Mouse (Mus musculus): Measurements from ENCODE around the gene Camta1. TPM values are rescaled to one million over a fixed set of nuclear protein-coding genes. Genes with fewer than 3 reads are reported as not detected.

The Camta1 gene
- polyA plus RNA-seq, 1 experiment from 2014 or later: 78.7 TPM

DNA sequence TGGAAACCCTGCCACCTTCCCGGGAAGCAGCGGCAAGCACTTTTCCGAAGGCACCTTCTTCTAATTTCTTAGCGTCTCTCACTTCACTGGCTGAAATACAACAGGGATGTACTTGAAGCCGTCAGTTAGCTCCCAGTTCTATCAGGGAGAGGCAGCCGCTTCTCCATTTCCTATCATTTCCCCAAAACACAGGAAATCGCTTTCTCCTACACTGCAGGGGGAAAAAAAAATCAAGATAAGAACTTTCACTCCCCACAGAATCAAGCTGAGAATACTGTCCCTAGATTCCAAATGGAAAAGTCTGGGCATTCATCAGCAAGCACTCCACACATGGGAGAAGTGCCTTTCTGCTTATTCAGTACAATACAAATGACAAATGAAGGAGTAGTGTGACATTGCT is 2.4 kb downstream of the Camta1 start:
- Histone ChIP-seq H3K9ac (no peak overlapping the region), H3K9me3 (no peaks in the 10 kb centered on the region), H3K27ac (no peak overlapping the region), H3K4me3 (no peak overlapping the region), H3K36me3 (no peaks in the 10 kb centered on the region), H3K4me2 (no peak overlapping the region), H3K27me3 (no peaks in the 10 kb centered on the region), H3K4me1 (peaks cover 26% of the 10 kb centered on the region)
- ATAC-seq (ENCODE audit: borderline replicate concordance, extremely low read depth, low FRiP score, low TSS enrichment): no peak
- 62% methylated on average over 7 of the region's 7 CpGs for WGBS

DNA sequence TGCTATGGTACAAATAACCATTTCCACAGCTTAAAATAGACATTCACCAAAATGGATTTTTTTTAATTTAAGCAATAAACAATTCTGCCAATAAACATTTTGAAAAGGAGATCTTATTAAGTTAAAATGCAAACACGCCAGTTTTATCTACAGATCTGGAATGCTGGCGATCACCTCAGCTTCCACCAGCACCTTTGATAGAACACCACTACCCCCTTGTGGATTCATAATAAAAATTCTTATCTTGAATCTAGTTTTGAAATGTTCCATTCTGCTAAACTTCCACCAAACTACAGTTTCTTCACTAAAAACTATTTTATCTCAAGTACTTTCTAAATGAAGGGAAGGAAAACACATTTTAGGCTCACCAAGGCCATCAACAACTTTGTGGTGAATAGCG is 7.7 kb downstream of the Camta1 start:
- no peak overlapping the region for H3K4me3 ChIP-seq
- no peaks in the 10 kb centered on the region for H3K4me1 ChIP-seq
- H3K4me2 ChIP-seq: no peak overlapping the region
- H3K27me3 ChIP-seq: no peaks in the 10 kb centered on the region
- no peaks in the 10 kb centered on the region for H3K9me3 ChIP-seq
- WGBS: 52% methylated on average over 3 of the region's 3 CpGs
- H3K9ac ChIP-seq: no peak overlapping the region
- ATAC-seq (ENCODE audit: borderline replicate concordance, extremely low read depth, low FRiP score, low TSS enrichment): no peak
- no peaks in the 10 kb centered on the region for H3K36me3 ChIP-seq
- H3K27ac ChIP-seq: no peak overlapping the region

DNA sequence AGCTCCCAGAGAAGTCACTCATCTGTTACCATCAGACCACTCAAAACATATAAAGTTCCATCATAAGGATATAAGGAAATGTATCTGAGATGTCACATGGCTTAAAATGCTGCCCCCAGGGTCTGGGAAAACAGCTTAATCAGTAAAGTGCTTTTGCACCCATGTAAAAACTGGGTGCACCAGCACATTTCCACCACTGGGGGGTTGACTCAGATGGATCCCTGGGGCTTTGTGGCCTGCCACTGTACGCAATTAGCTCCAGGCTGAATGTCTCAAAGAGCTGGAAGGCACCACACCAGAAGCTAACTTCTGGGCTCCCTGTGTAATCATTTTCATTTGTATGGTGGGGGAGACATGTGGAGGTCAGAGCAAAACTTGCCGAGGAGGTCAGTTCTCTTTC is 10.5 kb downstream of the Camta1 start:
- 50% methylated on average over 2 of the region's 2 CpGs for WGBS
- Histone ChIP-seq H3K9ac (no peak overlapping the region), H3K27ac (no peak overlapping the region), H3K4me3 (no peak overlapping the region), H3K4me2 (no peak overlapping the region), H3K4me1 (no peaks in the 10 kb centered on the region), H3K9me3 (no peaks in the 10 kb centered on the region), H3K27me3 (no peaks in the 10 kb centered on the region), H3K36me3 (no peaks in the 10 kb centered on the region)
- ATAC-seq (ENCODE audit: borderline replicate concordance, extremely low read depth, low FRiP score, low TSS enrichment): no peak

DNA sequence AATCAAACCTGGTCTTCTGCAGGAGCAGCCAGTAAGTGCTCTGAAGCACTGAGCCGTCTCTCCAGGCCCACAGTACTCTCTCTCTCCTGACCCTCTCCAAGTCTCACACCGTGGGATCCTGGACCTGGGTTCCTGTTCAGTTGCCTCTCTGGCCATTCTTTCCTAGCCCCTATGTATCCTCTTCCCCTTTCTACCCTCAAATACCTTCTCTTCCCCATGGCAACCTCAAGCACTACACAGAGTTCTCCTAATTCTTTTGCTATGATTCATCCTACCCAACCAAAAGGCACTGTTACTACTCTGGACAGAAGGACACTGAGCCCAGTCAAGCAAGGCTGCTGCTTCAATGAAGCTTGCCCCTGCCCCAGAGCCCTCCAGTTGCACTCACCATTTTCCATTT is 19.1 kb downstream of the Camta1 start:
- no peak overlapping the region for H3K4me2 ChIP-seq
- peaks cover 10% of the 10 kb centered on the region; the same call in 1 of the 2 replicates for H3K4me1 ChIP-seq
- no peak; the same call in 1 of the 2 replicates for ATAC-seq (ENCODE audit: borderline replicate concordance, extremely low read depth, low FRiP score, low TSS enrichment)
- no peaks in the 10 kb centered on the region for H3K27me3 ChIP-seq
- H3K9me3 ChIP-seq: no peaks in the 10 kb centered on the region
- no peak overlapping the region for H3K9ac ChIP-seq
- WGBS: 51% methylated on average over 2 of the region's 2 CpGs
- no peak overlapping the region for H3K4me3 ChIP-seq
- H3K36me3 ChIP-seq: no peaks in the 10 kb centered on the region
- no peak overlapping the region for H3K27ac ChIP-seq

DNA sequence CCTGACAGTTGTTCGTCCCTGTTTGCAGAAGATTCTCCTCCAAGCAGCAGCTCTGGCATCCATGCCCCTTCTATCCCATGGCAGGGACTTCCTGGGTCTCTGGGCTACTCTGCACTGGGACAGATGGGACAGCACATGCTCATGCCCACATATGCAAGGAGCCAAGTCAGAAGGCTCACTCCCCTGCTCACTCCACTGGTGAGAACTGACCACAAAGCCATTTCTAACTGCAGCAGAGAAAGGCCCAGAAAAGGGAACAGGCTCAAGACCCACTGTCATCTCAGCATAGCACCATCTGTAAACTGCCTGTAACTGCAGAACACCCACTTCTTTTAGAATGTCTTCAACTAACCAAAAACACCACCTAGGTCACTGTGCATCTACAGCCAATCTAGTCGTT is 23.2 kb downstream of the Camta1 start:
- no peak overlapping the region for H3K4me3 ChIP-seq
- 60% methylated on average over 2 of the region's 2 CpGs for WGBS
- no peak overlapping the region for H3K9ac ChIP-seq
- no peak overlapping the region for H3K27ac ChIP-seq
- no peaks in the 10 kb centered on the region for H3K36me3 ChIP-seq
- H3K4me1 ChIP-seq: peaks cover 10% of the 10 kb centered on the region; the same call in 1 of the 2 replicates
- H3K4me2 ChIP-seq: no peak overlapping the region
- no peaks in the 10 kb centered on the region for H3K27me3 ChIP-seq
- no peaks in the 10 kb centered on the region for H3K9me3 ChIP-seq
- ATAC-seq (ENCODE audit: borderline replicate concordance, extremely low read depth, low FRiP score, low TSS enrichment): no peak

DNA sequence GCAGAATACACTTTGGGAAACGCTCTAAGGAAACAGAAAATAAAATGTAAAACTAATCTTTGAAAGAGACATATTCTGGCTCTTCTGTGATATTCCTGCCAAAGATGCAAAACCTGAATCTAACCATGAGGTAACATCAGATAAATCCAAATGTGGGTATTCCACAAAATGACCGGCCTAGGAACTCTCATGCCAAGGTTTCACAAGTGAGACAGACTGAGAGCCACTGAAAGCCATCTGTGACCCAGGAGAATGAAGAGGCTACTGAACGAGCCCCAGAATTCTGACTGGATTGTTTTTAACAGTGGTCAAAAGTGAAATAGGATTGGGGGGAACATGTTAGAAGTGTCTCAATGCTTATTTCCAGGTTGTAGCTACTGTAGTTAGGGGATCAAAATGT is 25.8 kb downstream of the Camta1 start:
- Histone ChIP-seq H3K9me3 (no peaks in the 10 kb centered on the region), H3K4me2 (no peak overlapping the region), H3K36me3 (no peaks in the 10 kb centered on the region), H3K27me3 (no peaks in the 10 kb centered on the region), H3K9ac (no peak overlapping the region), H3K4me3 (no peak overlapping the region), H3K27ac (no peak overlapping the region), H3K4me1 (no peaks in the 10 kb centered on the region; the same call in 1 of the 2 replicates)
- no peak for ATAC-seq (ENCODE audit: borderline replicate concordance, extremely low read depth, low FRiP score, low TSS enrichment)
- WGBS: 87% methylated on average over 3 of the region's 3 CpGs

DNA sequence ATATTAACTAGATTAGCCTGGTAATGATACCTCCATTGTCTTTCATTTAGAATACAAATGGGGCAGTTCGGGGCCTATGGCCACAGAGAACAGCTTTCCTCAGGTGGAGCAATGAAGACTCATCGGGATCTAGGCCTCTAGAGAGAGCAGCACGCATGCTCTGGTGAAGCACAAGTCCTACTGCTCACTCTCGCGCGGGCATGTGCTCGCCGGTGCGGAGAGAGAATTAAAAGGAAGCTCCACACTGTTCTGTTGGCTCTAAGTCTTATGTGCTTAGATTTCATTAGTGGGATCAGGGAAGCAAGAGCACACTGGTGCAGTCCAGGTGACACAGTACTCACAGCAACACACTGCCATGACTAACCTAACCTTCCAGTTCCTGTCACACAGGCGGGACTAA is 27.1 kb downstream of the Camta1 start:
- Histone ChIP-seq H3K4me3 (no peak overlapping the region), H3K9me3 (no peaks in the 10 kb centered on the region), H3K27me3 (no peaks in the 10 kb centered on the region), H3K36me3 (no peaks in the 10 kb centered on the region), H3K9ac (no peak overlapping the region), H3K4me1 (no peaks in the 10 kb centered on the region), H3K4me2 (no peak overlapping the region), H3K27ac (no peak overlapping the region)
- ATAC-seq (ENCODE audit: borderline replicate concordance, extremely low read depth, low FRiP score, low TSS enrichment): no peak
- WGBS: 94% methylated on average over 10 of the region's 10 CpGs

DNA sequence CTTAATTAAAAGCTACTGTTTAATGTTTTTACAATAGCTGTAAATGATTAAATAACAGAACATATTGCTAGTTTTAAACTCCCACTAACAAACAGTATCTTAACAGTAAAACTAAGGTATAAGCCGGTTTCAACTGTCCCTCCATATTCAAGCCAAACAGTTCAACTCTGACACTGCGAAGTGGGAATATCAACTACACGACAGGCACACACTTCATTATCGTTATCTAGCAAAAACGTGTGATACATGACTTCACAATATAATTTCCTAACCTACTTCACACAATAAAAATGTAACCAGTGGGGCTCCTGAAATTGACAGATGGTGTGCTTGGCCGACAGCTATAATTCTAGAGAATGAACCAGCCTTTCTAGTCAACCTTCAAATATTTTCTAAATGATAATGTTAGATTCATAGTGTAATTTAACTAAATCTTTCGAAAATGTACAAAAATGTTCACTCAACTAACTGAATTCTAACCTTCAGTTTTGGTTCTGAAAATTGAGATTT is 27.7 kb downstream of the Camta1 start:
- no peak overlapping the region for H3K27ac ChIP-seq
- ATAC-seq (ENCODE audit: borderline replicate concordance, extremely low read depth, low FRiP score, low TSS enrichment): no peak
- H3K4me3 ChIP-seq: no peak overlapping the region
- H3K4me1 ChIP-seq: no peaks in the 10 kb centered on the region
- H3K9me3 ChIP-seq: no peaks in the 10 kb centered on the region
- WGBS: 77% methylated on average over 7 of the region's 7 CpGs
- no peak overlapping the region for H3K9ac ChIP-seq
- no peak overlapping the region for H3K4me2 ChIP-seq
- H3K36me3 ChIP-seq: no peaks in the 10 kb centered on the region
- H3K27me3 ChIP-seq: no peaks in the 10 kb centered on the region

DNA sequence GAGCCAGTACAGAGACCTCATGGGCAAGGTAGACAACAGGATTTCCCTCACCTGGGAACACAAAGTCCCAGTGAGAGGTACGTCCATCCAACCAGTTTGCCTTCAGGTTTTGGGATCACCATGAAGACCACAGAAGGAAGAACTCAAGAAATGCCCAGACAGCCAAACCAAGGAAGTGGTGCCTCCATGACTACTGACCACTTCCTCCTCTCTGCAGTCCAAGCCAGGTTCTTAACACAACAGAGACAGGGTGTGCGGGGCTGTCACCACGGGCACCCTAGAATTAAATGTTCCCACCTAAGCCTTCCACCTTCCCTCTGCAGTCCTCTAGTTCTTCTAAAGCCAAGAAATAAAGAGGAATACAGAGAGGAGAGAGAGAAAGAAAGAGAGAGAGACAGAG is 33.8 kb downstream of the Camta1 start:
- no peaks in the 10 kb centered on the region for H3K36me3 ChIP-seq
- H3K27me3 ChIP-seq: no peaks in the 10 kb centered on the region
- ATAC-seq (ENCODE audit: borderline replicate concordance, extremely low read depth, low FRiP score, low TSS enrichment): no peak
- no peak overlapping the region for H3K27ac ChIP-seq
- H3K4me1 ChIP-seq: no peaks in the 10 kb centered on the region
- H3K9me3 ChIP-seq: no peaks in the 10 kb centered on the region
- H3K4me2 ChIP-seq: no peak overlapping the region
- H3K4me3 ChIP-seq: no peak overlapping the region
- no peak overlapping the region for H3K9ac ChIP-seq
- 86% methylated on average over 3 of the region's 3 CpGs for WGBS

DNA sequence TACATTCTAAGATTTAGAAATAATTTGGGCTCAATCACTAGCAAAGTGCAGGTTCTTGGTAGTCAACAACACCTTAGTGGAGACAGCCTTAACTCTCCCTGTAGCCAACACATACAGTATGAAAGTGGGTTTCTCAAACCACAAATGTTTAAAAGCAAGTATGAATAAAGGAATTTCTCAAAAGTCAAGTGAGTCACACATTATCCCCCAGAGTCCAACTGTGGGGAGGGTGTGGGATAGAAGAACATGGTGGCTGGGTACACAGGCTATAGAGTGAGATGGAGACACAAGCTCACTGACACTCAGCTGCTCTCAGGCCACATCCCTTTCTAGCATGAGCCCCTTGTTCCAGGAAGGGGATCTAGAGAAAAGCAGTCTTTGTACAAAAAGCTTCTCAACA is 34.3 kb downstream of the Camta1 start:
- no peaks in the 10 kb centered on the region for H3K9me3 ChIP-seq
- no peak for ATAC-seq (ENCODE audit: borderline replicate concordance, extremely low read depth, low FRiP score, low TSS enrichment)
- no peaks in the 10 kb centered on the region for H3K27me3 ChIP-seq
- H3K36me3 ChIP-seq: no peaks in the 10 kb centered on the region
- H3K4me3 ChIP-seq: no peak overlapping the region
- no peak overlapping the region for H3K4me2 ChIP-seq
- no peaks in the 10 kb centered on the region for H3K4me1 ChIP-seq
- no peak overlapping the region for H3K9ac ChIP-seq
- no peak overlapping the region for H3K27ac ChIP-seq

DNA sequence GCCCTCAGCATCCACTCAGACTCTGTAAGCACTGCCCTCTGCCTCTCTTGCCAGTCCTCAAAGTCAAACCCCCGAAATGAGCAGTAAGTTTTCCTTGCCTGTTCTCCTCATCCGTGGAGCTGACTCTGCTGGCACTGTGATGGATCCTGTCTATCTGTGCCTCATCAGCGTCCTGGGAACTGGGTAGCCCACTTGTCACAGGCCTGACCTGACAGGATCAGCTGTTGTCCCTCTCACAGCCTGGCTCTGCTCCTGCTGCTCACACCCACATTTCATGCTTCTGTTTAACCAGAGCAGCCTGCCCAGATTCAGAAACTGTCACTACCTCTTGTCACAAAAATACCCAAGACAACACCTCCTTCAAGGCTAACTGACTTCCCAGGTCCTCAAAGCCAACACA is 37.7 kb downstream of the Camta1 start:
- whole genome bisulfite sequencing: 59% methylated on average over 3 of the region's 3 CpGs
- Histone ChIP-seq H3K36me3 (no peaks in the 10 kb centered on the region), H3K9me3 (no peaks in the 10 kb centered on the region), H3K4me2 (no peak overlapping the region), H3K9ac (no peak overlapping the region), H3K27ac (no peak overlapping the region), H3K4me3 (no peak overlapping the region), H3K27me3 (no peaks in the 10 kb centered on the region), H3K4me1 (peaks cover 4% of the 10 kb centered on the region; the same call in 1 of the 2 replicates)
- no peak for ATAC-seq (ENCODE audit: borderline replicate concordance, extremely low read depth, low FRiP score, low TSS enrichment)

DNA sequence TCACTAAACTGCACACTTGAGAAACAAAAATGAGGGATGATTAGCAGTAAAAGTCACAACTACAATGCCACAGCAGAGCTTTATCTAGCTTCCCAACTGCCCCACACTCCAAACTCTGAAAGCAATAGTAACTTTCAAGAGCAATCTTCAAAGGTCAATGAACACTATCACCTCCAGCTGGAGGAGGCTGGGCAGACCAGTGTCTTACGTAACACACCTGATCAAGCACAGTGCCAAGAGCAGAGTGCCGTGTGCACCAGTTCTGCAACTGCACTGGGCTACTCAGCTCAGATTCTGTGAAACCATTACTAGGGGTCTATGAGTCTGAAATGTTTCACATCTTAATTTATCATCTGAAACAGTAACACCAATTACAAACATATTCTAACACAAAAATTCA is 38.7 kb downstream of the Camta1 start:
- no peak overlapping the region for H3K4me2 ChIP-seq
- H3K9me3 ChIP-seq: no peaks in the 10 kb centered on the region
- ATAC-seq (ENCODE audit: borderline replicate concordance, extremely low read depth, low FRiP score, low TSS enrichment): no peak
- H3K36me3 ChIP-seq: no peaks in the 10 kb centered on the region
- H3K27ac ChIP-seq: no peak overlapping the region
- no peak overlapping the region for H3K9ac ChIP-seq
- WGBS: 55% methylated on average over 2 of the region's 2 CpGs
- H3K4me1 ChIP-seq: peaks cover 11% of the 10 kb centered on the region
- no peak overlapping the region for H3K4me3 ChIP-seq
- no peaks in the 10 kb centered on the region for H3K27me3 ChIP-seq

Data from lung, embryonic 15.5 days (tissue).